Mouse (Mus musculus) ES-Bruce4 (cell line): ENCODE measurements around the gene Mid1.
"Not testable (repeated sequence)": the region's sequence is repeated elsewhere in the genome, so short reads cannot be mapped to it uniquely, and the experiment has no call there.

ENCODE experiments used
- CTCF ChIP-seq: IDR thresholded peaks from one replicate; pipeline ENCODE4 v1.8.1; 2011; ENCODE audit warnings: low read depth, low read length
- POLR2A ChIP-seq: IDR thresholded peaks from one replicate; pipeline ENCODE4 v1.8.1; 2011; ENCODE audit warnings: low read length; ENCODE audit not compliant: insufficient read depth

DNA sequence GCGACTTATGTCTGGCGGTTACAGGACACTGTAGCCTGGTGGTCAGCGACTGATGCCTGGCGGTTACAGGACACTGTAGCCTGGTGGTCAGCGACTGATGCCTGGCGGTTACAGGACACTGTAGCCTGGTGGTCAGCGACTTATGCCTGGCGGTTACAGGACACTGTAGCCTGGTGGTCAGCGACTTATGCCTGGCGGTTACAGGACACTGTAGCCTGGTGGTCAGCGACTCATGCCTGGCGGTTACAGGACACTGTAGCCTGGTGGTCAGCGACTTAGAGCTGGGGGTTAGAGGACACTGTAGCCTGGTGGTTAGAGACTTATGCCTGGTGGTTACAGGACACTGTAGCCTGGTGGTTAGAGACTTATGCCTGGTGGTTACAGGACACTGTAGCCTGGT is 328.4 kb downstream of the Mid1 start:
- not testable (repeated sequence) for TF ChIP-seq CTCF, POLR2A
